Mouse (Mus musculus) common myeloid progenitor, adult 5-6 weeks (primary cell): ENCODE results near the gene Hist1h1d. TPM values are rescaled to one million over a fixed set of nuclear protein-coding genes. Genes with fewer than 3 reads are reported as not detected.

Experiments used
- total RNA-seq: library from RNA; stranded (forward); fragments of 200-1000, 187-1606 nt; gene quantifications from 2 replicates; pipeline ENCODE4 v1.2.3, GENCODE M21; 2017

Gene Hist1h1d
- total RNA-seq, 1 experiment from 2014 or later: 92.5 TPM

Other genes starting within 250 kb of the Hist1h1d start
- 42.1 and 57.3 TPM in 2 replicates for gene Zfp322a, start 184.1 kb upstream of the Hist1h1d start, total RNA-seq
- 14.7 and 15.6 TPM in 2 replicates for gene Abt1, start 129.4 kb upstream of the Hist1h1d start, total RNA-seq
- gene Btn1a1, start 87.4 kb upstream of the Hist1h1d start, total RNA-seq: not detected in 2 replicates
- gene Btn2a2, start 64.4 kb upstream of the Hist1h1d start, total RNA-seq: not detected in 2 replicates
- gene Hist1h4h, start 22.2 kb upstream of the Hist1h1d start, total RNA-seq: 1,499 and 1,774 TPM in 2 replicates
- gene Hist1h2af, start 19.4 kb upstream of the Hist1h1d start, total RNA-seq: 1,142 and 1,285 TPM in 2 replicates
- 199 and 205 TPM in 2 replicates for gene Hist1h3g, start 17.8 kb upstream of the Hist1h1d start, total RNA-seq
- 91.4 and 108 TPM in 2 replicates for gene Hist1h2bh, start 9.9 kb upstream of the Hist1h1d start, total RNA-seq
- gene Hist1h3f, start 9.2 kb upstream of the Hist1h1d start, total RNA-seq: 186 and 196 TPM in 2 replicates
- 2,800 and 2,993 TPM in 2 replicates for gene Hist1h4f, start 1.6 kb upstream of the Hist1h1d start, total RNA-seq
- gene Hist1h3e, start 9.1 kb downstream of the Hist1h1d start, total RNA-seq: 574 and 671 TPM in 2 replicates
- gene Hist1h2ae, start 18.0 kb downstream of the Hist1h1d start, total RNA-seq: 336 and 401 TPM in 2 replicates
- 1,313 and 1,586 TPM in 2 replicates for gene Hist1h2bg, start 18.1 kb downstream of the Hist1h1d start, total RNA-seq
- gene Hist1h2bf, start 20.9 kb downstream of the Hist1h1d start, total RNA-seq: 558 and 569 TPM in 2 replicates
- gene Hist1h2ad, start 21.1 kb downstream of the Hist1h1d start, total RNA-seq: 127 and 293 TPM in 2 replicates
- gene Hist1h3d, start 22.5 kb downstream of the Hist1h1d start, total RNA-seq: 98.2 and 137 TPM in 2 replicates
- gene Hist1h4d, start 28.3 kb downstream of the Hist1h1d start, total RNA-seq: 1,514 and 1,667 TPM in 2 replicates
- gene Hist1h2be, start 67.9 kb downstream of the Hist1h1d start, total RNA-seq: 92.7 and 94.2 TPM in 2 replicates
- gene Hist1h1e, start 69.3 kb downstream of the Hist1h1d start, total RNA-seq: 314 and 326 TPM in 2 replicates
- 114 and 119 TPM in 2 replicates for gene Hist1h2ac, start 130.7 kb downstream of the Hist1h1d start, total RNA-seq
- gene Hist1h2bc, start 130.9 kb downstream of the Hist1h1d start, total RNA-seq: 224 and 276 TPM in 2 replicates
- 0.55 and 3.1 TPM in 2 replicates for gene Hist1h1t, start 142.6 kb downstream of the Hist1h1d start, total RNA-seq
- 434 and 555 TPM in 2 replicates for gene Hist1h4c, start 145.2 kb downstream of the Hist1h1d start, total RNA-seq
- gene Hfe, start 157.6 kb downstream of the Hist1h1d start, total RNA-seq: 3.6 and 4.3 TPM in 2 replicates
- gene Hist1h1c, start 185.5 kb downstream of the Hist1h1d start, total RNA-seq: 753 and 796 TPM in 2 replicates
- gene Hist1h3c, start 192.3 kb downstream of the Hist1h1d start, total RNA-seq: 801 and 823 TPM in 2 replicates
- gene Hist1h2bb, start 193.5 kb downstream of the Hist1h1d start, total RNA-seq: 2,989 and 3,536 TPM in 2 replicates
- gene Hist1h2ab, start 197.9 kb downstream of the Hist1h1d start, total RNA-seq: 2,765 and 2,805 TPM in 2 replicates
- 689 and 718 TPM in 2 replicates for gene Hist1h3b, start 199.0 kb downstream of the Hist1h1d start, total RNA-seq
- 676 and 902 TPM in 2 replicates for gene Hist1h4b, start 203.8 kb downstream of the Hist1h1d start, total RNA-seq
- gene Hist1h4a, start 208.0 kb downstream of the Hist1h1d start, total RNA-seq: 597 and 703 TPM in 2 replicates
- gene Hist1h3a, start 209.1 kb downstream of the Hist1h1d start, total RNA-seq: 599 and 655 TPM in 2 replicates
- 2,071 and 2,536 TPM in 2 replicates for gene Hist1h1a, start 210.4 kb downstream of the Hist1h1d start, total RNA-seq
- not detected in 2 replicates for gene Trim38, start 216.7 kb downstream of the Hist1h1d start, total RNA-seq